Mouse (Mus musculus): ENCODE measurements around the gene Kdf1.

DNA sequence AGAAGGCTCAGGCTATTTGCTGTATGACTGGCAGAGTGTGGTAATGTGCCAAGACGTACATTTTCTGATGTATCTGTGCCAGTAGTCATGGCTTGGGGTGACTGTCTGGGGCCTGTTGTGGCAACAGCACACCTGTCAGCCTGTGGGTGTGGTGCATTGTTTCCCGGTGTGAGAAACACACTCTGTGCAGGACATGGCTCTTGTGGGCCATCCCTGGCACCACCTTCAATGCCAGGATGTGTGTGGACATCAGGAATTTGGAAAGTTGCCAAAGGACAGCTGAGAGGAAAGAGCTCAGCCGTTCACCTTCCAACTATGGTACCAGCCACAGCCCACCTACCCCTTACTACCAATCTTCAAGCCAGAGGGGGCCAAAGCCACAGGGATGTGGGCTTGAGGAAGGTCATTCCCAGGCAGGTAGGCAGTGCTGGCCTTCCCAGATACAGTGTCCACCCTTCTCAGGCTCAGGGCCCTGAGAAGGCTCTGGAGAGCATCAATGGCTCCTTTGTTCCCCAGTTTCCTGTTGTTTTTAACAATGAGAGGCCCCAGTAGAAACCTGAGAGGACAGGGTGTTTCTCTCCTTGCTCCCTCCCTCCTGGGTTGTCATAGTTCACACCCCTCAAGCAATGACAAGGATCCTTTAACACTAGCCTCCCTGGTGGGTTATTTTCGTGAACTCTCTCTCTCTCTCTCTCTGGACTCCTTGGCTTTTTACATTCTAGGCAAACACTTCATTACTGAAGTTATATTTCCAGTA, 29.1 kb upstream of the Kdf1 start:
- no peak for TF ChIP-seq POLR2A (IDR thresholded peaks at IDR 0.05; ENCODE audit: extremely low read depth, insufficient read depth, low read length)
- no peak for TF ChIP-seq CTCF (IDR thresholded peaks at IDR 0.05; ENCODE audit: low read depth, low read length)

Data from liver, adult 2 months (tissue).